Comparison of ENCODE assay signal across 18 mouse cellular contexts in genomic region chr17:12664156-12664555, GRCm38 (mm10). TPM values are rescaled to one million over a fixed set of nuclear protein-coding genes. Genes with fewer than 3 reads are reported as not detected.
DNase-seq lines count a peak whose midpoint lies in the region.
"Had no signal": no experiment of that assay in that cellular context is flagged by ENCODE, and none has a peak within 500 bp of the region (broad histone marks: within the 10 kb centered on the region; RNA-seq: fewer than 3 reads in every experiment).

No protein-coding gene starts in this region.

- intact Hi-C loops in heart, postnatal 36 days (cut with DNase I): no loop called here

- H3K4me1 ChIP-seq in brown adipose tissue, adult 24 weeks (ENCODE audit: control insufficient read depth, insufficient read depth, insufficient read length, low read length): peaks cover 6% of the 10 kb centered on the region

- H3K4me3 ChIP-seq in brown adipose tissue, adult 24 weeks (ENCODE audit: insufficient read depth, low read depth, low read length): no peak overlapping the region
- H3K4me3 ChIP-seq: limb, embryonic 15.5 days had no signal

- DNase-seq in heart, adult 11 months: peak; percentile 91
- no peak for DNase-seq in heart, postnatal 36 days
- peak; percentile 29 to 68 for DNase-seq in kidney, postnatal 25 days
- no peak for DNase-seq in kidney, postnatal 14 days
- DNase-seq in cerebellum, postnatal 10 days: peak; percentile 81 to 88
- DNase-seq in Muller cell, postnatal 12 days (ENCODE audit: inconsistent ontology term): no peak
- DNase-seq in layer of hippocampus, adult 9-11 months: no peak
- DNase-seq: lung, embryonic 14.5 days; midbrain, embryonic 14.5 days; right cerebral cortex, adult 18-20 months; thymus, postnatal 4 days had no signal

- H3K27ac ChIP-seq in brown adipose tissue, adult 24 weeks (replicated peaks; ENCODE audit: low read depth, low read length): peak overlapping the region; percentile 68; the same call in 1 of the 2 replicates
- H3K27ac ChIP-seq: limb, embryonic 15.5 days; stomach, postnatal 0 days had no signal

RNA-seq across cellular contexts. Expression of gene Slc22a1, which starts 11.5 kb away (rescaled TPM):
- 10 to 100 TPM in 1 of 2 experiments, 1 to 10 TPM in 1; 7.1 to 10.6 TPM for total RNA-seq in heart, postnatal 36 days (2021)
- polyA plus RNA-seq in brown adipose tissue, adult 24 weeks (2012; ENCODE audit: insufficient read depth, insufficient read length, missing spikeins): not detected in 2 replicates
- total RNA-seq: granulocyte monocyte progenitor cell, adult 5-6 weeks; hematopoietic stem cell, adult 5-6 weeks; layer of hippocampus, adult 8-10 months had no signal
- polyA plus RNA-seq: forebrain, embryonic 14.5 days; limb, embryonic 15.5 days; midbrain, embryonic 14.5 days had no signal

Comparison
In these comparisons a context has a peak if more than half of its experiments do, and no peak if none do; other contexts are left out.
1. DNase-seq: peak in heart, adult 11 months (single experiment), kidney, postnatal 25 days (2 of 2) and cerebellum, postnatal 10 days (2 of 2); none in heart, postnatal 36 days (0 of 2), kidney, postnatal 14 days (single experiment), Muller cell, postnatal 12 days (single experiment) and layer of hippocampus, adult 9-11 months (single experiment).